Mouse (Mus musculus): Measurements from ENCODE around the gene Fnbp1. TPM values are rescaled to one million over a fixed set of nuclear protein-coding genes. Genes with fewer than 3 reads are reported as not detected.

The Fnbp1 gene
- polyA plus RNA-seq, 1 experiment: 10.6 TPM

- no peak overlapping the region for H3K4me2 ChIP-seq (ENCODE audit: low read depth)
- peak in 2 of 3 experiments; percentile 64 to 66 for TF ChIP-seq MYOD1 (IDR thresholded peaks at IDR 0.05; ENCODE audit: control insufficient read depth in 1 of 3, insufficient read length in 2 of 3, low read depth in 2 of 3)
- no peak for TF ChIP-seq POLR2A (IDR thresholded peaks at IDR 0.05; ENCODE audit: insufficient read length, low read depth)
- peak; percentile 6 to 93 (median 83) for TF ChIP-seq MYOG (IDR thresholded peaks at IDR 0.05; ENCODE audit: control insufficient read depth in 1 of 3, insufficient read depth in 1 of 3, insufficient read length in 2 of 3, low read depth in 2 of 3)
- no peak for TF ChIP-seq USF1 (IDR thresholded peaks at IDR 0.05; ENCODE audit: low read depth)
- TF ChIP-seq E2F4 (IDR thresholded peaks at IDR 0.05; ENCODE audit: insufficient read depth): no peak
- TF ChIP-seq TCF12 (IDR thresholded peaks at IDR 0.05; ENCODE audit: insufficient read depth, poor library complexity, severe bottlenecking): peak; percentile 36
- TF ChIP-seq TCF3 (IDR thresholded peaks at IDR 0.05; ENCODE audit: insufficient read length, low read depth): no peak
- no peak for TF ChIP-seq REST (IDR thresholded peaks at IDR 0.05; ENCODE audit: insufficient read depth, insufficient read length)
- no peak overlapping the region for H3K4me3 ChIP-seq
- no peaks in the 10 kb centered on the region for H3K27me3 ChIP-seq (ENCODE audit: control insufficient read depth, insufficient read depth, insufficient read length)
- peaks cover 11% of the 10 kb centered on the region for H3K36me3 ChIP-seq (ENCODE audit: control insufficient read depth, insufficient read depth)
- no peak overlapping the region for H3ac ChIP-seq (ENCODE audit: control insufficient read depth, insufficient read length)
- no peaks in the 10 kb centered on the region for H3K79me2 ChIP-seq (ENCODE audit: control insufficient read depth, insufficient read depth)
Measured at GRCm38 (mm10) chr2:31006434-31006833, 135.4 kb downstream of the Fnbp1 start.

GRCm38 (mm10) chr2:31005453-31005852 lies 136.4 kb downstream of the Fnbp1 start:
- Histone ChIP-seq H3K4me2 (ENCODE audit: low read depth) (no peak overlapping the region), H3ac (ENCODE audit: control insufficient read depth, insufficient read length) (no peak overlapping the region), H3K79me2 (ENCODE audit: control insufficient read depth, insufficient read depth) (no peaks in the 10 kb centered on the region), H3K36me3 (ENCODE audit: control insufficient read depth, insufficient read depth) (peaks cover 11% of the 10 kb centered on the region), H3K27me3 (ENCODE audit: control insufficient read depth, insufficient read depth, insufficient read length) (no peaks in the 10 kb centered on the region), H3K4me3 (no peak overlapping the region)
- TF ChIP-seq E2F4 (IDR thresholded peaks at IDR 0.05; ENCODE audit: insufficient read depth): no peak
- no peak for TF ChIP-seq USF1 (IDR thresholded peaks at IDR 0.05; ENCODE audit: low read depth)
- TF ChIP-seq TCF12 (IDR thresholded peaks at IDR 0.05; ENCODE audit: insufficient read depth, poor library complexity, severe bottlenecking): no peak
- TF ChIP-seq MYOG (IDR thresholded peaks at IDR 0.05; ENCODE audit: control insufficient read depth in 1 of 3, insufficient read depth in 1 of 3, insufficient read length in 2 of 3, low read depth in 2 of 3): no peak
- TF ChIP-seq TCF3 (IDR thresholded peaks at IDR 0.05; ENCODE audit: insufficient read length, low read depth): no peak
- TF ChIP-seq SRF (IDR thresholded peaks at IDR 0.05; ENCODE audit: control insufficient read depth, insufficient read length, low read depth): no peak
- TF ChIP-seq MAX (IDR thresholded peaks at IDR 0.05; ENCODE audit: low read depth): no peak
- no peak for TF ChIP-seq POLR2AphosphoS2 (IDR thresholded peaks at IDR 0.05; ENCODE audit: insufficient read length, low read depth)
- TF ChIP-seq MYOD1 (IDR thresholded peaks at IDR 0.05; ENCODE audit: control insufficient read depth in 1 of 3, insufficient read length in 2 of 3, low read depth in 2 of 3): no peak
- TF ChIP-seq POLR2A (IDR thresholded peaks at IDR 0.05; ENCODE audit: insufficient read length, low read depth): no peak
- no peak for TF ChIP-seq REST (IDR thresholded peaks at IDR 0.05; ENCODE audit: insufficient read depth, insufficient read length)
- no peak for TF ChIP-seq CEBPB (IDR thresholded peaks at IDR 0.05; ENCODE audit: insufficient read depth, poor library complexity, severe bottlenecking)

DNA sequence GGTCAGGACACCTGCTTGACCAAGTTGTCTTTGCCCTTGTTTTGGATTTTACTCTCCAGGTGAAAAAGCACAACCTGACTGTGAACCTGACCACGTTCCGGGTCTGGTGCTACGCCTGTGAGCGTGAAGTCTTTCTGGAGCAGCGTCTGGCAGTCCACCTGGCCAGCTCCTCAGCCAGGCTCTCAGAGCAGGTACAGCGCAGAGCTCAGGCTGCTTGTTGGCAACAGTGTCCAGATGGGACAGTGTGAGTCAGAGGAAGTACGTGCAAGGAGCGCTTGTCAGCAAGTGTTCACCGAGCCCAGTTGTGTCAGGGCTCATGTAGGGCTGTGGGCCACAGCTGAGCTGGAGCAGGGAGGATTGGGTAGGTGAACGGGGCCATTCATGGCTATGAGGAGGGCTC lies 139.0 kb downstream of the Fnbp1 start:
- TF ChIP-seq E2F4 (IDR thresholded peaks at IDR 0.05; ENCODE audit: insufficient read depth) (no peak), SRF (IDR thresholded peaks at IDR 0.05; ENCODE audit: control insufficient read depth, insufficient read length, low read depth) (no peak), MAX (IDR thresholded peaks at IDR 0.05; ENCODE audit: low read depth) (no peak), TCF3 (IDR thresholded peaks at IDR 0.05; ENCODE audit: insufficient read length, low read depth) (no peak), MYOD1 (IDR thresholded peaks at IDR 0.05; ENCODE audit: control insufficient read depth in 1 of 3, insufficient read length in 2 of 3, low read depth in 2 of 3) (no peak), REST (IDR thresholded peaks at IDR 0.05; ENCODE audit: insufficient read depth, insufficient read length) (no peak), POLR2A (IDR thresholded peaks at IDR 0.05; ENCODE audit: insufficient read length, low read depth) (no peak), POLR2AphosphoS2 (IDR thresholded peaks at IDR 0.05; ENCODE audit: insufficient read length, low read depth) (no peak), MYOG (IDR thresholded peaks at IDR 0.05; ENCODE audit: control insufficient read depth in 1 of 3, insufficient read depth in 1 of 3, insufficient read length in 2 of 3, low read depth in 2 of 3) (no peak), CEBPB (IDR thresholded peaks at IDR 0.05; ENCODE audit: insufficient read depth, poor library complexity, severe bottlenecking) (no peak), USF1 (IDR thresholded peaks at IDR 0.05; ENCODE audit: low read depth) (no peak)
- H3K36me3 ChIP-seq (ENCODE audit: control insufficient read depth, insufficient read depth): no peaks in the 10 kb centered on the region
- no peak overlapping the region for H3K4me3 ChIP-seq
- no peak overlapping the region for H3ac ChIP-seq (ENCODE audit: control insufficient read depth, insufficient read length)
- H3K27me3 ChIP-seq (ENCODE audit: control insufficient read depth, insufficient read depth, insufficient read length): no peaks in the 10 kb centered on the region
- no peak overlapping the region for H3K4me2 ChIP-seq (ENCODE audit: low read depth)
- H3K79me2 ChIP-seq (ENCODE audit: control insufficient read depth, insufficient read depth): no peaks in the 10 kb centered on the region

- TF ChIP-seq SRF (IDR thresholded peaks at IDR 0.05; ENCODE audit: control insufficient read depth, insufficient read length, low read depth) (no peak), MYOG (IDR thresholded peaks at IDR 0.05; ENCODE audit: control insufficient read depth in 1 of 3, insufficient read depth in 1 of 3, insufficient read length in 2 of 3, low read depth in 2 of 3) (peak in 2 of 3 experiments; percentile 33 to 78), MYOD1 (IDR thresholded peaks at IDR 0.05; ENCODE audit: control insufficient read depth in 1 of 3, insufficient read length in 2 of 3, low read depth in 2 of 3) (peak in 2 of 3 experiments; percentile 29 to 55)
- Histone ChIP-seq H3K4me3 (no peak overlapping the region), H3K79me2 (ENCODE audit: control insufficient read depth, insufficient read depth) (no peaks in the 10 kb centered on the region), H3K4me2 (ENCODE audit: low read depth) (peak overlapping the region; percentile 45), H3K27me3 (ENCODE audit: control insufficient read depth, insufficient read depth, insufficient read length) (no peaks in the 10 kb centered on the region), H3K36me3 (ENCODE audit: control insufficient read depth, insufficient read depth) (no peaks in the 10 kb centered on the region), H3ac (ENCODE audit: control insufficient read depth, insufficient read length) (no peak overlapping the region)
Measured at GRCm38 (mm10) chr2:30998443-30999260, 143.2 kb downstream of the Fnbp1 start.
